Mouse (Mus musculus) spleen, adult 2 months (tissue): Measurements from ENCODE around the gene Nudt4.

ENCODE experiments used
- CTCF ChIP-seq: fragments of 200-500 bp; IDR thresholded peaks from 2 replicates; pipeline ENCODE4 v1.5.1; 2011; ENCODE audit warnings: mild to moderate bottlenecking, inconsistent platforms; ENCODE audit not compliant: insufficient read depth, insufficient read length, insufficient replicate concordance; ENCODE audit errors: extremely low read depth
- POLR2A ChIP-seq: fragments of 200-500 bp; IDR thresholded peaks from 2 replicates; pipeline ENCODE4 v1.6.1; 2011; ENCODE audit warnings: low read depth, low read length, inconsistent platforms

DNA sequence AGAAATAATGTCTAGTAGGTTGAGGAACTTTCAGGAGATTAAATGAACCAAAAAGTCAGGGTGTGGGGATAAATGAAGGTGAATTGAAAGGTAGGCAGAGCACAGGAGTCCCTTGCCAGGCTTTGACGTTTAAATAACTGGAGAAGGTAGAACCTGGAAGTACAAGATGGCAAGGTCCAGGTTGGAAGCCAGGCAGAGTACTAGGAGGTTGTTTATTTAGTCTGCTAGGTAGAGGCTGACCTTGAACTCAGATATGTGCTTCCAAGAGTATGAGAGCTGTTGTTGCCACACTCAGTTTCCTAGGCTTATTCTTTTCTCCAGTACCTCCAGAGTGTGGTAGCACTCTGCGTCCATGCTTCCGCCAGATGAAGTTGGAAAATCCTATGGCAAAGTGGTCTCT lies 24.1 kb downstream of the Nudt4 start:
- TF ChIP-seq CTCF (no peak), POLR2A (no peak)
